Mouse (Mus musculus): ENCODE results near the gene Fxyd4.

Gene Fxyd4

DNA sequence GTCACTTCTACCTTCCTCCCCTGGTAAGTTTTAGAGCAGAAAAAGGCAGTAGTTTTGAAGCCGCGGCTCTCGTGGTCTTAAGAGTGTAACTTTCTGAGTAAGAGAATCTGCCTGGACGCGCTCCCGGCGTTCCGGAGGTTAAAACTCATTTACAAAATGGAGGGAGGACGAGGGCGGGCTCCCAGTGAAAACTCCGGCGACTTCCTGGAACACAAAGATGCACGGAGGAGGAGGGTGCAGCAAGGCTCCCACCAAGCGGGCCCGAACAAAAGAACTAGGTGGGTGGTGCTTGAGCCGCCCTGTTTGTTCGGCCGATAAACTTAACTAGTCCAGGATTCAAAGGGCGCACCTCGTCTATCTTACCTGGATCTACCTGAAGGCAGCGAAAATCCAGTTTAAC is 19.9 kb downstream of the Fxyd4 start:
- DNase-seq = peak; percentile 51 to 58

- DNase-seq = peak; percentile 82 to 87
Observed at GRCm38 (mm10) chr6:117916737-117917426, 20.6 kb downstream of the Fxyd4 start.

GRCm38 (mm10) chr6:117916205-117916736 is 21.2 kb downstream of the Fxyd4 start:
- DNase-seq = no peak

DNA sequence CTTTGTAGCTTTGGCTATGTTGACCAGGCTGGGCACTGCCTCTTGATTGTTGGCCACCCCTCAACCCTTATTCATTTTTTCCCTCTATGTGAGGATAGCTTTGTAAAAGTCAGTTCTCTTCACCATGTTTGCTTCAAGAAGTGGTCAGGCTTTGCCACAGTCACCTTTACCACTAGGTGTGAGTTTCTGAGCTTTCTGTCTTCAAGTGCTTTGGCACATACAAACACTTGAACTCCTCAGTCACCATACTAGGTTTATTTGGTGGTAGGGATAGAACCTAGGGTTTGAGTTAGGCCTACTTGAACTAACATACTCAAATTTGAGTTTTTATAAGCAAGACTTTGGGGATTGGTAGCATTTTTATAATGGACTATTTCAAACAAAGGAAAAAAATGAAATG is 23.0 kb downstream of the Fxyd4 start:
- DNase-seq = no peak

DNA sequence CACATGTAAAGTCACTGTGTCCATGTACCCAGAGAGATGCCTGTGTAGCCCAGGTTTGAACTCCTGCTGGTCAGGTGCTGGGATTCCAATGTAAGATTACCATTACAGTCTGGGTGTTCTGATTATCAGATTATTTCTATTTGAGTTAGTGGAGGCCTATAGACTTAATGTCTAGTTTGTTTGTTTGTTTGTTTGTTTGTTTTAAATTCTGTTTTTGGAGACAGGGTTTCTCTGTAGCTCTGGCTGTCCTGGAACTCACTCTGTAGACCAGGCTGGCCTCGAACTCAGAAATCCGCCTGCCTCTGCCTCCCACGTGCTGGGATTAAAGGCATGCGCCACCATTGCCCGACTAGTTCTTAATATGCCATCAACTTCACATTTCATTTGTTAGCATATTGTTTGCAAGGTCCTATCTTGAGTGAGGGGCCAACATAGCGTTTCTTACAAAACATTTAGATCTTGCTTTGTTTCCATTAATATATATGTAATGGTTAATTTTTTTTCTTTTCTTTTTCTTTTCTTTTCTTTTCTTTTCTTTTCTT is 27.3 kb downstream of the Fxyd4 start:
- DNase-seq = no peak

GRCm38 (mm10) chr6:117908424-117908900 is 29.0 kb downstream of the Fxyd4 start:
- DNase-seq = no peak

- DNase-seq = no peak
Observed at GRCm38 (mm10) chr6:117907979-117908355, 29.5 kb downstream of the Fxyd4 start.

- peak; percentile 87 to 89 for DNase-seq
Observed at GRCm38 (mm10) chr6:117907301-117907978, 30.1 kb downstream of the Fxyd4 start.

- DNase-seq = peak; percentile 92 to 97
Observed at GRCm38 (mm10) chr6:117906590-117907271, 30.8 kb downstream of the Fxyd4 start.

DNA sequence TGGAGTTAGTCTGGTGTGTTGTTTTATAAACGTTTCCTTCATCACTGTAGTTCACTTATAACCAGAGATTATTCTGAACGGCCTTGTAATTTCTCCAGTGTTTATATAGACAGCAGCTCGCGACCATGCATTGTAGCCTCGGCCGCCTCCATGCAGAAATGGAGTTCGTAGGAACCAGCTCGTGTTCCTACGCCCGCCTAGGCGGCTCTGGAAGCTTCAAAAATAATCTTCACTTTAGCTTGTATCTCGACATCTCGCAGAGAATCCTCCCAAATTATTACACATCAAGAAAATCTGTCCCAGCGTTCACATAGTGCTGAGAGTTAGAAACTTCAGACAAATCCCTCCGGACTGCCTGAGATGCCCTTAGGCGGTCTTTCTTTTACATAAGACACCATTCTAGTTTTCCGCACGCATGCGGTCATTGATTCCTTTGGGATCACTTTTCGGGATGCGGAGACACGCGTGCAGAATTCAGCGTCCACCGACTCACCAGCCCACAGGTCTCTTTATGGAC is 31.4 kb downstream of the Fxyd4 start:
- DNase-seq = no peak

GRCm38 (mm10) chr6:117905260-117905930 is 32.1 kb downstream of the Fxyd4 start:
- DNase-seq = no peak

DNA sequence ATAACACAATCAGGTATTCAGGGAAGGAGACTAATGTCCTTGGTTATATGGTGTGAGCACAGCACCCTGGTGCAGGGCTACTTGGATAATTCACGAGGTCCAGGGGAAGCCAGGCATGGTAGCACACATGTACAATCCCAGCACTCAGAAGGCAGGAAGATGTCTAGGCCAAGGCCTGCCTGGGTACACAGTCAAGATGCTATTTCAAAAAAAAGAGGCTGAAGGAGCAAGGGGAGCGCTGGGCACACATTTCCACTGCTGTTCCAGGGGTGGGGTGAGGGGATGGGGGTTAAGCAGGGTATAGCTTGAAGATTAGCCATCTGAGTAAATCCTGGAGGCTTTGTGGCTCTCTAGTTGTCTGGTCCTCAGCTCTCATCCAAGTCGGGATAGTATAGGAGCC is 33.7 kb downstream of the Fxyd4 start:
- no peak for DNase-seq

- DNase-seq = no peak
Observed at GRCm38 (mm10) chr6:117902556-117902955, 34.9 kb downstream of the Fxyd4 start.

DNA sequence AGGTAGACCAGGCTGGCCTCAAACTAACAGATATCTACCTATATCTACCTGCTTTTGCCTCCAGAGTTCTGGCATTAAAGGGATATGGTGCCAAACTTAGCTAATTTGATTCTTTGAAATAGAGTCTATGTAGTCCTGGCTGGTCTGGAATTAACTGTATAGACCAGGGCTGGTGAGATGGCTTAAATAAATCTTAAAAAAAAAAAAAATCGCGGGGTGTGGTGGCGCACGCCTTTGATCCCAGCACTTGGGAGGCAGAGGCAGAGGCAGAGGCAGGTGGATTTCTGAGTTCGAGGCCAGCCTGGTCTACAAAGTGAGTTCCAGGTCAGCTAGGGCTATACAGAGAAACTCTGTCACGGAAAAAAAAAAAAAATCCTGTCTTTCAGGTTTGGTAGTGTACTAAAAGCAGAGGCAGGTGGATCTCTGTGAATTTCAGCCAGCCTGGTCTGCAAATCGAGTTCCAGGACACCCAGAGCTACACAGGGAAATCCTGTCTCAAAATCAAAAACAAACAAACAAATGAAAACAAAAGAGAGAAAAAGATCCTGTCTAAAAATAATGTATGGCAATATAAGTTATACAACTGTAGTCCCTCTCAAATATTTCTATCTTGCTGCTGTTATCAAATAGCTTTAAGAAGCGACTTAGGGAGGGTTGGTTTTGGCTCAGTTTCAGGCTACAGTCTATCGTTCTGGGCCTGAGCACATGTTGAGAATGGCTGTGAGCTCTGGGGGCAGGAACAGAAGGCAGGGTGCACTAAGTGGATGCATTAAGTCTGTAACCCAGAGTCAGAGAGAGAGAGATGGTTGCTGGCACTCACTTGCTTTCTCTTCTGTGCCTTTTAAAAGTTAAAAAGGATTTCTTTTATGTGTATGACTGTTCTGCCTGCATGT is 35.7 kb downstream of the Fxyd4 start:
- no peak for DNase-seq

- DNase-seq = peak; percentile 52 to 66
Observed at GRCm38 (mm10) chr6:117900126-117901080, 37.1 kb downstream of the Fxyd4 start, which contains the start of gene Hnrnpf. Gene Hnrnpf, plus strand, starts transcription at chr6:117900324.

DNA sequence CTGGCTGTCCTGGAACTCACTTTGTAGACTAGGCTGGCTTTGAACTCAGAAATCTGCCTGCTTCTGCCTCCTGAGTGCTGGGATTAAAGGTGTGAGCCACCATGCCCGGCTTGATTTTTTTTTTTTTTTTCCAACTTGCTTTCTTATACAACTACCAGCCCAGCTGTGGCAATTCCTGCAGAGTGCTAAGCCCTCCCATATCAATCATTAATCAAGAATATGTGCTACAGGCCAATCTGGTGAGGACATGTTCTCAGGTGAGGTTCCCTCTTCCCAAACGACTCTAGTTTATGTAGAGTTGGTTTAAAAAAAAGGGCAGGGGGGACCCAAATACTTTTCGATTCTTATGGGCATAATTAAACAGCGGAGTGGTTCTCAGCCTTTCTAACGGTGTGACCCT is 39.7 kb downstream of the Fxyd4 start:
- no peak for DNase-seq

DNA sequence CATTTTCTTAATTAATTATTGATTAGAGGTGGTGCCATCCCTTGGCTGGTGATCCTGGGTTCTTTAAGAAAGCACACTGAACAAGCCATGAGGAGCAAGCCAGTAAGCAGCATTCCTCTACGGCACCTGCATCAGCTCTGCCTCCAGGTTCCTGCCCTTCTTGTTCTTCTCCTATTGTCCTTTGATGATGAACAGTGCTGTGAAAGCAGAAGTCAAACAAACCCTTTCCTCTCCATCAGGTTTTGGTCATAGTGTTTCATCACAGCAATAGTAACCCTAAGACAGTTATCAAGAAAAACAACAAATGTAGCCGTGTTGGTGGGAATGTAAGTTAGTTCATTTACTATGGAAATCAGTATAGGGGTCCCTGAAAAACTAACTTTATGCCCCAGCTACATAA is 44.1 kb downstream of the Fxyd4 start:
- no peak for DNase-seq

DNA sequence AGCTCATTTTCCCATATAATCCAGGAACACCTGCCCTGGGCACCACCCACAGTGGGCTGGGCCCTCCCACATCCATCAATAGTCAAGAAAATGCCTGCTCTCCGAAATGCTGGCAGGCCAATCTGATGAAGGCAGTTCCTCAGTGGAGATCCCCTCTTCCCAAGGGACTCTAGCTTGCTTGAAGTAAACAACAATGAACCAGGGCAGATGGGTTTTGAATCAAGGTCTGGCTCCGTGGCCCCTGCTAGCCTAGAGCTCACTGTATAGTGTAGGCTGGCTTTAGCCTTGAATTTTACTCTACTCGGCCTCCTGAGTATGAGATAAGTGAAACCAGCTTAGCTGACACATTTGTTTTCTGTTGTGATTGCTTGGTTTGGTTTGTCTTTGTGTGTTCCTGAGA is 45.1 kb downstream of the Fxyd4 start:
- no peak for DNase-seq

GRCm38 (mm10) chr6:117891369-117892160 is 45.9 kb downstream of the Fxyd4 start:
- peak in 1 of 2 experiments; percentile 41 for DNase-seq

Measured in spleen, adult 18-20 months (tissue).